Mouse (Mus musculus) heart, adult 2 months (tissue): ENCODE data around the gene Defb47.

Experiments
- CTCF ChIP-seq: fragments of 200-600 bp; IDR thresholded peaks from 2 replicates; pipeline ENCODE4 v1.8.1; 2022; ENCODE audit warnings: antibody characterized with exemption, mild to moderate bottlenecking, moderate library complexity
- EP300 ChIP-seq: fragments of 200-500 bp; IDR thresholded peaks from 2 replicates; pipeline ENCODE4 v1.6.1; 2011; ENCODE audit warnings: low read depth, low read length, control low read depth; ENCODE audit not compliant: insufficient read depth
- POLR2A ChIP-seq: fragments of 200-500 bp; IDR thresholded peaks from 2 replicates; pipeline ENCODE4 v1.6.1; 2011; ENCODE audit warnings: mild to moderate bottlenecking, low read depth, low read length, control low read depth; ENCODE audit not compliant: insufficient read depth

- TF ChIP-seq POLR2A (no peak), CTCF (no peak), EP300 (no peak)
These were observed 4.7 kb downstream of the Defb47 start for GRCm38 (mm10) chr14:63002588-63002987.
